In genomic region chr1:70861672-70862071, GRCm38 (mm10) we compare ENCODE assay signal across 22 mouse cellular contexts.
A peak's percentile ranks its signal among the peaks of the same experiment; 100 is the strongest.
DNase-seq lines count a peak whose midpoint lies in the region; ATAC-seq lines count a peak whose summit lies in the region.
"Had no signal": no experiment of that assay in that cellular context is flagged by ENCODE, and none has a peak within 500 bp of the region (broad histone marks: within the 10 kb centered on the region; RNA-seq: fewer than 3 reads in every experiment).

No protein-coding gene starts in this region.

- H3K27me3 ChIP-seq in midbrain, embryonic 14.5 days (ENCODE audit: control insufficient read depth, insufficient read depth, low read length) = no peaks in the 10 kb centered on the region
- H3K27me3 ChIP-seq in hindbrain, embryonic 16.5 days (replicated peaks; ENCODE audit: control insufficient read depth, insufficient read depth, low read length) = no peaks in the 10 kb centered on the region
- H3K27me3 ChIP-seq: embryonic facial prominence, embryonic 13.5 days; hindbrain, embryonic 12.5 days; lung, embryonic 15.5 days; neural tube, embryonic 12.5 days had no signal

- WGBS in midbrain, embryonic 14.5 days = 14% methylated on average over 2 of the region's 2 CpGs
- WGBS in hindbrain, embryonic 16.5 days = 38% methylated on average over 2 of the region's 2 CpGs

- H3K27ac ChIP-seq in midbrain, embryonic 14.5 days (replicated peaks; ENCODE audit: low read depth, low read length) = no peak overlapping the region
- no peak overlapping the region for H3K27ac ChIP-seq in hindbrain, embryonic 16.5 days (ENCODE audit: low read depth, low read length)
- H3K27ac ChIP-seq: embryonic facial prominence, embryonic 13.5 days; hindbrain, embryonic 12.5 days; liver, embryonic 14.5 days; lung, embryonic 15.5 days; macrophage; neural tube, embryonic 12.5 days; stomach, postnatal 0 days had no signal

- peak; percentile 12 for DNase-seq in layer of hippocampus, adult 9-11 months
- no peak for DNase-seq in layer of hippocampus, adult 9-10 months (ENCODE audit: low spot score)
- peak; percentile 13 for DNase-seq in A20 (ENCODE audit: low read depth, low spot score)
- DNase-seq in ES-CJ7 (ENCODE audit: low read depth, low spot score) = peak; percentile 21
- DNase-seq in midbrain, embryonic 14.5 days = peak; percentile 44
- DNase-seq in neural tube, embryonic 10.5 days (ENCODE audit: extremely low spot score, low spot score) = no peak
- DNase-seq: adrenal gland, postnatal 14 days; cerebellum, adult 11-12 months; cerebellum, postnatal 14 days; heart, postnatal 10 days; kidney, adult 8-10 months; kidney, postnatal 14 days had no signal

- H3K4me1 ChIP-seq in midbrain, embryonic 14.5 days (ENCODE audit: control insufficient read depth, insufficient read depth, low read length) = peaks cover 10% of the 10 kb centered on the region; the same call in 1 of the 2 replicates
- H3K4me1 ChIP-seq in hindbrain, embryonic 16.5 days (ENCODE audit: control insufficient read depth, insufficient read depth, low read depth, low read length) = no peaks in the 10 kb centered on the region
- H3K4me1 ChIP-seq: embryonic facial prominence, embryonic 13.5 days; neural tube, embryonic 12.5 days had no signal

- no peak overlapping the region for H3K9ac ChIP-seq in midbrain, embryonic 14.5 days (replicated peaks; ENCODE audit: low read length)
- H3K9ac ChIP-seq in hindbrain, embryonic 16.5 days (ENCODE audit: low read depth, low read length) = no peak overlapping the region
- H3K9ac ChIP-seq: embryonic facial prominence, embryonic 13.5 days; hindbrain, embryonic 12.5 days; liver, embryonic 14.5 days; lung, embryonic 15.5 days; neural tube, embryonic 12.5 days had no signal

- no peak overlapping the region for H3K4me2 ChIP-seq in midbrain, embryonic 14.5 days (ENCODE audit: low read length)
- H3K4me2 ChIP-seq in hindbrain, embryonic 16.5 days (ENCODE audit: low read length) = no peak overlapping the region
- H3K4me2 ChIP-seq: embryonic facial prominence, embryonic 13.5 days; heart, embryonic 11.5 days; hindbrain, embryonic 12.5 days; lung, embryonic 15.5 days; neural tube, embryonic 12.5 days had no signal

- peak; percentile 50; the same call in 1 of the 2 replicates for ATAC-seq in midbrain, embryonic 14.5 days (ENCODE audit: low FRiP score, low TSS enrichment)
- ATAC-seq in hindbrain, embryonic 16.5 days = no peak
- ATAC-seq: inflammation-experienced regulatory T-cells, adult 6 months had no signal

- H3K4me3 ChIP-seq in midbrain, embryonic 14.5 days (replicated peaks; ENCODE audit: low read depth, low read length) = no peak overlapping the region
- no peak overlapping the region for H3K4me3 ChIP-seq in hindbrain, embryonic 16.5 days (ENCODE audit: low read length)
- H3K4me3 ChIP-seq: embryonic facial prominence, embryonic 13.5 days; hindbrain, embryonic 12.5 days; lung, embryonic 15.5 days; neural tube, embryonic 12.5 days had no signal

- H3K9me3 ChIP-seq in midbrain, embryonic 14.5 days (ENCODE audit: control insufficient read depth, low read length) = no peaks in the 10 kb centered on the region
- H3K9me3 ChIP-seq in hindbrain, embryonic 16.5 days (ENCODE audit: control insufficient read depth, low read length) = no peaks in the 10 kb centered on the region
- H3K9me3 ChIP-seq: embryonic facial prominence, embryonic 13.5 days; hindbrain, embryonic 12.5 days; lung, embryonic 15.5 days; neural tube, embryonic 12.5 days had no signal

- H3K36me3 ChIP-seq in midbrain, embryonic 14.5 days (ENCODE audit: control insufficient read depth, insufficient read depth, low read length) = no peaks in the 10 kb centered on the region
- no peaks in the 10 kb centered on the region for H3K36me3 ChIP-seq in hindbrain, embryonic 16.5 days (ENCODE audit: control insufficient read depth, insufficient read depth, low read length)
- H3K36me3 ChIP-seq: embryonic facial prominence, embryonic 13.5 days; hindbrain, embryonic 12.5 days; lung, embryonic 15.5 days; neural tube, embryonic 12.5 days had no signal

Comparison
In these comparisons a context has a peak if more than half of its experiments do, and no peak if none do; other contexts are left out.
1. DNase-seq: peak in layer of hippocampus, adult 9-11 months (single experiment), A20 (single experiment), ES-CJ7 (single experiment) and midbrain, embryonic 14.5 days (single experiment); none in layer of hippocampus, adult 9-10 months (single experiment) and neural tube, embryonic 10.5 days (single experiment).